In the genomic region with DNA sequence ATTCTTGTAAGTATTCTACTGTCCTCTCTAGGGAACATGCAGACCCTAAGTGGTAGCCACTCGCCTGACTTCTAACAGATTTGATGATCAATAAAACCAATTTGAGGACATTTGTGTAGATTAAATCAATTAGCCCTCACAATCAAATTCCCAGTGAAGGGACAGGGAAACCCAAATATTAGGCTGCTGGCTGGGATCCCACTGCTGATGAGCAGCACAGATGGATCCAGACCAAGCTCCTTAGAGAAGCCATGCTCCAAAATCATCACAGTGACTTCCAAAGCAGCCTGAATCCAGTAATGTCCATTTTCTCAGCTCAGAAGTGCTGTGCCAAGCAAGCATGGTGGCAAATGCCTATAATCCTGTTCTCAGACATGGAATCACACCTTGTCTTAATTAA, we compare ENCODE assay signal across 19 mouse cellular contexts. TPM values are rescaled to one million over a fixed set of nuclear protein-coding genes. Genes with fewer than 3 reads are reported as not detected.
"Had no signal": no experiment of that assay in that cellular context is flagged by ENCODE, and none has a peak within 500 bp of the region (broad histone marks: within the 10 kb centered on the region; RNA-seq: fewer than 3 reads in every experiment).

No protein-coding gene starts in this region.

- H3K4me3 ChIP-seq: layer of hippocampus, adult 2 months; liver, embryonic 13.5 days; midbrain, embryonic 12.5 days; midbrain, embryonic 15.5 days; neural tube, embryonic 12.5 days; neural tube, embryonic 15.5 days had no signal

- H3K27me3 ChIP-seq: midbrain, embryonic 12.5 days; midbrain, embryonic 15.5 days; neural tube, embryonic 12.5 days; neural tube, embryonic 15.5 days had no signal

- H3K4me1 ChIP-seq: liver, embryonic 13.5 days; midbrain, embryonic 12.5 days; midbrain, embryonic 15.5 days; neural tube, embryonic 12.5 days; neural tube, embryonic 15.5 days had no signal

- DNase-seq: kidney, postnatal 25 days; layer of hippocampus, adult 9-11 months; liver, embryonic 13.5 days; lung, adult 2 months; lung, postnatal 14 days; right cerebral cortex, adult 18-20 months; right cerebral cortex, postnatal 14 days; right cerebral cortex, postnatal 4 days; thymus, adult 2 months; thymus, postnatal 14 days; thymus, postnatal 4 days had no signal

- H3K27ac ChIP-seq: kidney, postnatal 0 days; layer of hippocampus, adult 2 months; liver, embryonic 13.5 days; macrophage; midbrain, embryonic 12.5 days; midbrain, embryonic 15.5 days; neural tube, embryonic 12.5 days; neural tube, embryonic 15.5 days; stomach, postnatal 0 days had no signal

RNA-seq across cellular contexts. Expression of a gene that starts 17.6 kb away (rescaled TPM):
- polyA plus RNA-seq: macrophage had no signal
